Mouse (Mus musculus) gastrocnemius, adult 8-10 months (tissue): Measurements from ENCODE around the gene Nenf. TPM values are rescaled to one million over a fixed set of nuclear protein-coding genes. Genes with fewer than 3 reads are reported as not detected.

ENCODE experiments used
- total RNA-seq, 4 experiments: library from RNA; stranded (reverse); gene quantifications; 2 replicates each; pipeline ENCODE4 v1.2.4; 2022

The Nenf gene
- total RNA-seq, 4 experiments from 2014 or later = 58.2 to 77.0 (median 71.4) TPM

Other genes starting within 250 kb of the Nenf start
- gene Batf3, start 220.3 kb downstream of the Nenf start, total RNA-seq = not detected
- gene Fam71a, start 153.4 kb downstream of the Nenf start, total RNA-seq = not detected
- 10 to 100 TPM in 1 of 4 experiments, 1 to 10 TPM in 3; 1.9 to 19.3 (median 7.4) TPM for gene Atf3, start 100.2 kb downstream of the Nenf start, total RNA-seq
- 1 to 10 TPM in 1 of 4 experiments, under 1 TPM in 3; 0.68 to 1.9 (median 0.84) TPM for gene Tmem206, start 7.7 kb upstream of the Nenf start, total RNA-seq
- 10 to 100 TPM; 62.4 to 75.3 (median 67.2) TPM for gene Ppp2r5a, start 85.1 kb upstream of the Nenf start, total RNA-seq